Mouse (Mus musculus) kidney, postnatal 14 days (tissue): Measurements from ENCODE around the gene Ppme1.
A peak's percentile ranks its signal among the peaks of the same experiment; 100 is the strongest.

Experiments used
- DNase-seq: peaks from one replicate; pipeline ENCODE4 v3.0.0; 2022; ENCODE audit warnings: mixed read lengths

The Ppme1 gene

DNA sequence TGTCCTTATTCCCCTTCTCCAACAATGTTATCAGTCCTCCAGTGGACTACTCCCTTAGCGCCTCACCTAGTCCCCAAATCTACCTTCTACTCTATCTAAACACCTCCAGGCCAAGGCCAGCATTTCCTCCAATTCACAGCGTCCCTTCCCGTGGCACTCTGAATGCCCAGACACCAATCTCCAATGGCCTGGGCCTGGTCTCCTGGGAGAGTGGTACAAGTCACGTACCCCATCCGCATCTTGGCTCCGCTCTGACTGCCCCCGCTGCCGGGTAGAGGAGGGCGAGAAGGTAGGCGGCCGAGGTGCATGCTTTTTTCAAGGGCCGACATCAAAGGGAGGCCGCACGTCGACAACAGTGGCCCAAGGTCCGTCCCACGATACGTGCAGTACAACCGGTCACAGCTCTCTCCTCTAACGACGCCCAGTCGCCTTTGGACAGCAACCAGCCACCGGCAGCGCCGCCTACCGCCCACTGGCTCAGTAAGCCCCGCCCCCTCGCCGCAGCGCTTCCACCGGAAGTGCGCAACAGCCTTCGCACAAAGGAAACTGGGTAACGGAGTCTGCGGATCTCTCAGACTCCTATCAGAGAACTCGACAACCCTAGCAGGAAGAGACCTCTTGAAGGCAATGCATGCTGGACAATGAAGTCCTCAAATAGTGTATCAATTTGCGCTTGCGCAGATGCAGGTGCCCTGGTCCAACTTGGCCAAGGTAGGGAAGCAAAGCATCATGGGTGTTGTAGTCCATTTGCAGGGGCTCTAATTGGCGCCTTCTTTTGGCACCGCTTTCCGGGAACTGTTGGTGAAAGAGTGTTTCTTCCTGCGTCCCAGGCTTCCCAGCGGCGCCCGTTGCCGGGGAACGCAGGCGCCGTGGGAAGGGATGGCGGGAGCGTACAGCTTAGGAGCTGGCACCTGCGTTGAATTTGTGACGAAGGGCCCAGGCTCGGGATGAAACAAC lies at the start of gene Ppme1, which contains the start of gene C2cd3:
Ppme1 (minus strand) TSS at position 813 of the 957 bp plus-strand sequence.
C2cd3 (plus strand) TSS at position 739 of the 957 bp plus-strand sequence.
- DNase-seq: peak; percentile 100

DNA sequence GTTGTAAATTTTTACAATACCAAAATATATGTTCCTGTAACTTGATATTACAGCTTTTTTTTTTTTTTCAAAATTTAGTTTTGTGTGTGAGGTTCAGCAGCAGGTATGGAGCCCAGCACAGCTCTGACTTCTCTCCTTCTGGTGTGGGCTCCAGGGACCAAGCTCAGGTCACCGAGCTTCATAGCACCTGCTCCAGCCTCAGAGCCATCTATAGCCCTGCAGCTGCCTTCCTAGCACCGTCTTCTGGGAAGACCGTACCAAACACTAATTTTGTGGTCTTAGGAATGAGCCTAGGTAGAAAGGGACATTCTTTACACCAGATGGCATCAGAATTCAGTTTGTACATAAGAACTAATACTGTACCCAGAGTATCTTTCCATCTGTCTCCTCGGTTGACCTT lies 36.6 kb upstream of the Ppme1 start:
- DNase-seq: no peak

DNA sequence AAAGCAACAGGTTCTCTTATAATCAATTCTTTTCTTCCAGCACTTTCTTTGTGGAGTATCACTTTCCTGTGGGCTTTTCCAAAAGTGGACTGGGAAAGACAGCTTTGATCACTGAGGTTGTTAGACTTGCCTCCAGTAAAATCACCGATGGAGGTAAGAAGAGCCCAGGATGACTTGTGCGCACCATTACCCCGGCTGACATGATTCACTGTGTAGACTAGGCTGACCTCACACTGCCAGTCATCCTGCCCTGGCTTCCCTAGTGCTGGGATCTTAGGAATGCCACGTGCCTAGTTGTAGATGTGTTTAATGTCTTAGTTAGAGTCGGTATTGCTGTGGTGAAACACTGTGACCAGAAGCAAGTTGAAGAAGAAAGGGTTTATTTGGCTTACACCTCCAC lies 35.6 kb upstream of the Ppme1 start:
- no peak for DNase-seq

- no peak for DNase-seq
These were observed 30.6 kb upstream of the Ppme1 start for GRCm38 (mm10) chr7:100402715-100403114.

- no peak for DNase-seq
These were observed 28.9 kb upstream of the Ppme1 start for GRCm38 (mm10) chr7:100400899-100401539.

GRCm38 (mm10) chr7:100399231-100399913 lies 27.3 kb upstream of the Ppme1 start:
- DNase-seq: peak; percentile 4

- peak; percentile 18 for DNase-seq
These were observed 20.2 kb upstream of the Ppme1 start for GRCm38 (mm10) chr7:100392265-100392664.

DNA sequence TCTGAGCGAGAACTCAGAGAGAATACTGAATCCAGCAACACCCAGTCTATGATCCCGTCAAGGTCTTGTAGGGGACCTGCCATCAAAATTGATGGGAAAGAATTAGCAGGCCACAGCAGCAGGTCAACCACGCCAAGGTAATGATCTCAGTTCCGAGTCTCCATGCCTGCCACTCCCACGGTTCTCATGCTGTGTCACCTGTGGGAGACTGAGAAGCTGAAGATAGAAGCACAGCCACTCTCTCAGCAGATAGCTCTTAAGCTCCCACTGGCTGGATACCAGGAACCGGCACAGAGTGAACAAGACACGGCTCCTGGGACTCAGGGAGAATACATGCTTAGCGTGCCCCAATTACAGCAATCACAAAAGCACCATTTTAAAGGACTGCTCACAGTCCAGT lies 18.1 kb upstream of the Ppme1 start:
- DNase-seq: no peak

GRCm38 (mm10) chr7:100388174-100388573 lies 16.1 kb upstream of the Ppme1 start:
- no peak for DNase-seq

DNA sequence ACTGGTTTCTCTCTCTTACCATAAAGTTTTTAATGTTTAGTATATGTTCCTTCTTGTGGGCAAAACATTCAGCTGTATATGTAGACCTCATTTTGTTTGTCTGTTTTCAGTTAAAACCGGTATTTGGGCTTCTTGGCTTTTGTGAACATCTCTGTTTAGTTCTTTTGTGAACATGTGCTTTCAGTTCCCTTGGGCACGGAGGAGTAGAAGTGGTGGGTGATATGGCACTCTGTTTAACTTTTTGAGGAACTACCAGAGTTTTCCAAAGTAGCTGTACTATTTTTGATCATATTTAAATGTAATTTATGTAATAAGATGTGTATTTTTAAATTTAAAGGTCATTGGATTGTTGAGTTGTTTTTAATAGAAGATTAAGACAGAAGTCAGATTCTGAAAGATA lies 11.1 kb upstream of the Ppme1 start:
- DNase-seq: no peak

- peak; percentile 21 for DNase-seq
These were observed 9.1 kb upstream of the Ppme1 start for GRCm38 (mm10) chr7:100381161-100381560.

GRCm38 (mm10) chr7:100378257-100378656 lies 6.2 kb upstream of the Ppme1 start:
- no peak for DNase-seq

DNA sequence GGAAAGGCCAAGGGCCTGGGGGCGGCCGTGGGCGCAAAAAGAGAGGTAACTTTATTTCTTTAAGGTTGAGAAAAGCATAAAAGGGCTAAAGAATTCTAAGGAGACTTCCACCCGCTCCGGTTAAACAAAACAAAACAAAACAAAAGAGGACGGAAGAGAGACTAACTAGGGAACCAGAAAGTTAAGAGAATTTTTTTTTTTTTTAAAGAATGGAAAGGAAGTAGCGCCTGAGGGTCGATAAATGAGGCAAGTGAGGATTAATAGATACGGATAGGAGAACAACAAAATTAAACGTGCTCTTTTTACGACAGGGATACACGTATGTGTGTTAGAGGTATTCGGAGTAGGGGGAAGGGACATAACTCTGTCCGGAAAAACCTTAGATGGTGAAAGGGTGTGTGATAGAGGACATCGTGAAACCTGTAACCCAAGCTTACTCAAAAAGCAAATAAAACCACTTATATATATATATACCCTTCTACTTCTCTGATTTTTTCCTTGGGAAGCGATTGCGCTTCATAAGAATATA lies 409 bp upstream of the Ppme1 start:
- DNase-seq: no peak

DNA sequence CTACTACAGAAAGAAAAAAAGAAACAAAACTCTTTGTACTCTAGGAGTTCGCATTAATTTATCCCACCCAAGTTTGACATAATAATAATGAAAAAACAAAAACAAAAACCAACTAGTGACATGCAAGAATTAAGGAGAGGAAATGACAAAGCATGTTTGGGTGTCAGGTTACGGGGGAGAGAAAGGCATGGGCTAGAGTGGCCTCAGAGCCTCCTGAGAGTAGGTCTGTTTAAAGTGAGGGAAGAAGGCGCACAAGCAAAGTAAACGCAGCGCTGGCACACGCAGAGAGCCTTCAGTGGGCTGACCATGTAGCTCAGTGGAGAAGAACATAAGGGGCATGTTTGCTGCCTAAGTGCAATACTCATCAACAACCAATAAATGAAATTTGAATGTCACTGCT lies 7.2 kb downstream of the Ppme1 start:
- DNase-seq: no peak

GRCm38 (mm10) chr7:100363162-100363561 lies 8.9 kb downstream of the Ppme1 start:
- no peak for DNase-seq

- DNase-seq: no peak
These were observed 14.3 kb downstream of the Ppme1 start for GRCm38 (mm10) chr7:100357856-100358255.

DNA sequence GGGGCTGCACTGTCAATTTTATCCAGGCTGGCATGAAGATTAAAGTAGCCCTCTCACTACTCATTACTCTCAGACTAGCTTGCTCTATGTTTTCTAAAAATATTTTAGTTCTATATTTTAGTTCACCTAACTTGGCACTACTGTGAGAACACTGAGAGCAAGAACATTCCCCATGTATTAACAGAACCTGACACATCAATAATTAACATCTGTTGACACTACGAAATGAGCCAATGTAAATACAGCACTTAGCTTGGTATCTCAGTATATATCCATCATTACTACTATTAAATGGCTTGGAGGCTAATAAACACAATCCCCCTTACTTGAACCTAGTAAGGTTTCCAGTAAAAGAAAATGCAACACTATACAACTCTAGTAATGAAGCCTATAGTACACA lies 15.3 kb downstream of the Ppme1 start:
- DNase-seq: no peak

GRCm38 (mm10) chr7:100356324-100356723 lies 15.8 kb downstream of the Ppme1 start:
- no peak for DNase-seq

DNA sequence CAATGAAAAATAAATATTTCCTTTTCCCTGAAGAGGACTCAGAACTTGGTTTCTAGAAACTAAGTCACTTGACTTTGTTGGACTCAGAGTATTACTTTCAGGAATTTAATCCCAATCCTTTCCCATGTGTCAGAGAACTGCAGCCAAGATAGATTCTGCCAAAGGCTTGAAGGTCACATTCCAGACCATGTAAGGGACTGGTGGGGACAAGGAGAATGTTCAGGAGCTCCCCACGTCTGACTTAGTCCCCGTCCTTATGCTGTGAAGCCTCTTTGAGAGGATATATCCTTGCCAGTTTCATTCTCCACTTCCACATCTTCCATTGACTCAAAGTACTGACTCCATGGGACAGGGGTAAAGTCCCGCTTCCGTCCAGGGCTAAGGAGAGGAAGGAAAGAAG lies 17.1 kb downstream of the Ppme1 start:
- no peak for DNase-seq

DNA sequence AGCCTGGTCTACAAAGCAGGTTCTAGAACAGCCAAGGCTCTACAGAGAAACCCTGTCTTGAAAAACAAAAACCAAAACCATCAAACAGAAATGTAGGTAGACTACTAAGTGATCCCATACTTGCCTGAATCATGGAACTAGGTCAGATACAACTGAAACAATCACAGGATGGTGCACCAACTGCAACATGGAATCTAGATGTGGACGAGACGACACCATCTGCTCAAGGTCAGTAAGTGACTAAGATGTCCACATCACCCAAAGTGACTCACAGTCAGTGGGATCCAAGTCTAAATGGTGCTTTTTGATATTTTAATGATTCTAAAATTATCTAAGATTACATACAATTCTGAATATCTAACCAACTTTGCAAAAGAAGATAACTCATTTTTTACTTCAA lies 36.2 kb downstream of the Ppme1 start:
- no peak for DNase-seq

GRCm38 (mm10) chr7:100331269-100331668 lies 40.8 kb downstream of the Ppme1 start:
- no peak for DNase-seq

DNA sequence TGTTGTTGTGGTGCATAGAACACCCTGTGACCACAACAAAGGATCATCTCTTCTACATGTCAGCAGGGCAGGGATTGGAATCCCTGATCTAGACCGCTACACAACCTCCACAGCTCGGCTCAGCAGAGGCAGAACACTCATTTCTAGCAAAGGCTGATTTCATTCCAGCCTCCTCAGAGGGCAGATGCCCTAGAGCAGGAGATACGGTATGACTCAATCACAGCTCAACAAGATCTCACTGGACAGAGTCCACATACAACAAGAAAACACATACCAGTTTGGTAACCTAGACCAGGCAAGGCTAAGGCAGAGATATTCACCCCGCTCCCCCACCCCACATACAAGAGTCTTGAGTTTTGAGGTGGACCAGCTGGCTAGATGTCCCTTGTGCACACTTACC lies 43.5 kb downstream of the Ppme1 start:
- DNase-seq: no peak

GRCm38 (mm10) chr7:100327514-100327913 lies 44.6 kb downstream of the Ppme1 start:
- DNase-seq: peak; percentile 41
